Mouse (Mus musculus): Measurements from ENCODE around the gene Robo1.

GRCm38 (mm10) chr16:72543928-72544327 lies 235.8 kb downstream of the Robo1 start:
- TF ChIP-seq POLR2A (IDR thresholded peaks at IDR 0.05; ENCODE audit: insufficient read depth, low read length) (no peak), CTCF (IDR thresholded peaks at IDR 0.05; ENCODE audit: low read depth, low read length) (no peak), EP300 (IDR thresholded peaks at IDR 0.05; ENCODE audit: insufficient read depth, low read depth, low read length) (no peak)
